Mouse (Mus musculus) limb, embryonic 15.5 days (tissue): ENCODE measurements around the gene Dach2. TPM values are rescaled to one million over a fixed set of nuclear protein-coding genes. Genes with fewer than 3 reads are reported as not detected.

ENCODE experiments used
- ATAC-seq: fragments of 200-750 bp; cut with Nextera tagmentation; 2 replicates; pipeline ENCODE4 v1.8.0; 2017; ENCODE audit warnings: low read depth, moderate TSS enrichment; ENCODE audit not compliant: insufficient number of reproducible peaks, low FRiP score, low TSS enrichment
- H3K27ac ChIP-seq: fragments of 300-500 bp; sonication (generic); 2 replicates; pipeline ENCODE4 v1.5.1; 2015; ENCODE audit warnings: moderate library complexity, mild to moderate bottlenecking, inconsistent platforms
- H3K27me3 ChIP-seq: fragments of 300-500 bp; sonication (generic); 2 replicates; pipeline ENCODE4 v1.6.1; 2015; ENCODE audit warnings: inconsistent platforms
- H3K36me3 ChIP-seq: fragments of 300-500 bp; sonication (generic); 2 replicates; pipeline ENCODE4 v1.6.1; 2015; ENCODE audit warnings: inconsistent platforms
- H3K4me1 ChIP-seq: fragments of 300-500 bp; sonication (generic); 2 replicates; pipeline ENCODE4 v1.6.1; 2015; ENCODE audit warnings: inconsistent platforms
- H3K4me2 ChIP-seq: fragments of 300-500 bp; sonication (generic); 2 replicates; pipeline ENCODE4 v1.6.1; 2015; ENCODE audit warnings: mild to moderate bottlenecking, inconsistent platforms
- H3K4me3 ChIP-seq: fragments of 300-500 bp; sonication (generic); 2 replicates; pipeline ENCODE4 v1.5.1; 2015; ENCODE audit warnings: mild to moderate bottlenecking, inconsistent platforms
- H3K9ac ChIP-seq: fragments of 300-500 bp; sonication (generic); 2 replicates; pipeline ENCODE4 v1.6.1; 2015; ENCODE audit warnings: inconsistent platforms
- H3K9me3 ChIP-seq: fragments of 300-500 bp; sonication (generic); 2 replicates; pipeline ENCODE4 v1.6.1; 2016; ENCODE audit warnings: inconsistent platforms
- WGBS: fragments of 180-500 bp; shearing (Covaris S2); methylation state at CpG from one replicate; pipeline ENCODE4 v1.1.7; 2015; 5-methylcytosine and 5-hydroxymethylcytosine counted together
- polyA plus RNA-seq: library from polyadenylated mRNA; unstranded; fragments of >200 nt; fragmentation: Nextera tagmentation; extraction: Ambion mirVana; gene quantifications from 2 replicates; pipeline ENCODE4 v1.2.1, GENCODE M21; 2015

Gene Dach2
- polyA plus RNA-seq, 1 experiment from 2014 or later = 2.7 TPM

DNA sequence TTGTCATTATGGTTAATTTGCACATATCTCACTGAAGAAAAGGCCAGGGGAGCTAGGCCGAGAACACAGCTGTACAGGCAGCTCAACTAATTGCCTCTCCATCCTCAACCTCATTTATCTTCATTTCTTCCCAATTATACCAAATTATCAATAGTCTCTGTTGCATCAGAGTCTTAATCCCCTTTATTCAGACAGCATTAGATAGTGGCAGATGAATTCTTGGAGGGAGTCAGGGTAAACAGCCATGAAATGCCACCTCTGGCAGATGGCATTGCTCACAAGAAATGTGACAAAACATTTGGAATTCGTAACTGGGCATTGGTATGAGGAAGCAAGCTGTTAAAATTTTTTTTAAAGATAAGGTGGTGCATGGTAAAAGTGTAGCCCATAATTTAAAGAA is 389.9 kb downstream of the Dach2 start:
- Histone ChIP-seq H3K4me2 (no peak overlapping the region), H3K27ac (no peak overlapping the region), H3K36me3 (no peaks in the 10 kb centered on the region), H3K4me3 (no peak overlapping the region), H3K9ac (no peak overlapping the region), H3K4me1 (no peaks in the 10 kb centered on the region), H3K9me3 (no peaks in the 10 kb centered on the region), H3K27me3 (no peaks in the 10 kb centered on the region)
- WGBS = 58% methylated on average over 2 of the region's 2 CpGs
- ATAC-seq = no peak

DNA sequence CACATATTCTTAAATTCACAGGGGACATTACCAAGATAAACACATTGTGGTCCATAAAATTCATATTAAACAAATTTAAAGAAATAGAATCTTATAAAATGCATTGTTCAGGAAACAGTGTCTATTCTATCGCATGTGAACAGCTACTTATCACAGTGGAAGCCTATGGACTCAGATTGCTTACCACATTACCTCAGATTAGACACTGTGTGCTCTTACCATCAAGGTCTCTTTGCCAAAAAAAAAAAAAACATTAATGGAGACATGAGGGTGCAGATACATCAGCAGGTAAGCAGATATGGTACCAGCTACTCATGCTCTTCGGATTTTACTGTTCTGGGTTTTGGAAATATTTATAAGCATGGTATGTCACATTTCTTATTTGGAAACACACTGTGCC is 415.1 kb downstream of the Dach2 start:
- no peaks in the 10 kb centered on the region for H3K36me3 ChIP-seq
- no peak for ATAC-seq
- WGBS = 84% methylated on average over 2 of the region's 2 CpGs

DNA sequence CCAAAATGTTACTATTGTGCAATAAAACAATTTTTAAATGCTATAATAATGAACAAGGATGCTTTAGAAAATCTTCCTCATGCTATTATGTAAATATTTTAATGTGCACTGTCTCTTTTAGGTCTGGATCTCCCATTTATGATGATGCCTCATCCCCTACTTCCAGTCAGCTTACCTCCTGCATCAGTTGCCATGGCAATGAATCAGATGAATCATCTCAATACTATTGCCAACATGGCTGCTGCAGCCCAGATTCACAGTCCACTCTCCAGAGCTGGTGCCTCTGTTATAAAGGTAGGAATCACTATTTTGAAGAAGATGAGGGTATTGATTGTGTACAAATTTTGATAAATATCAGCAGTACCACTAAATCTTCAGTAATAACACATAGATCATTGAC is 426.8 kb downstream of the Dach2 start:
- H3K9ac ChIP-seq = no peak overlapping the region
- no peak overlapping the region for H3K27ac ChIP-seq
- H3K9me3 ChIP-seq = no peaks in the 10 kb centered on the region
- H3K4me1 ChIP-seq = no peaks in the 10 kb centered on the region
- no peaks in the 10 kb centered on the region for H3K36me3 ChIP-seq
- no peak overlapping the region for H3K4me2 ChIP-seq
- ATAC-seq = no peak
- H3K27me3 ChIP-seq = no peaks in the 10 kb centered on the region
- no peak overlapping the region for H3K4me3 ChIP-seq

More for the DNA sequence above, 415.1 kb downstream of the Dach2 start:
- no peaks in the 10 kb centered on the region for H3K27me3 ChIP-seq
- H3K4me2 ChIP-seq = no peak overlapping the region
- H3K9ac ChIP-seq = no peak overlapping the region
- H3K4me1 ChIP-seq = no peaks in the 10 kb centered on the region
- no peak overlapping the region for H3K27ac ChIP-seq
- H3K4me3 ChIP-seq = no peak overlapping the region
- H3K9me3 ChIP-seq = no peaks in the 10 kb centered on the region

DNA sequence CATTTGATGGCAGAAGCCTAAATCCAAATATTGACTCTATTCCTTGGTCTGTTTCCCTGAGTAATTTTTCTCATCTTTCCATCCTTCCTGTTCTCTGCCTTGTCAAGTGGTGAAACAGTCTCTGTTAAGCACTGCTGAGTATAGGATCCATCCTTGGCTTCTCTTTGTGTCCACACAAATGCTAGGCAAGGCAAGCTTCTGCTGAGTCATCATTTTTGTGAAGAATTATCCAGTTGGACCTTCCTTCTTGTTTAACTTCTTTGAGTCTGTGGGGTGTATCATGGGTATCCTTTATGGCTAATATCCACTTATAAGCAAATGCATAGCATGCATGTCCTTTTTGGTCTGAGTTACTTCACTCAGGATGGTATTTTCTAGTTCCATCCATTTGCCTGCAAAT is 449.8 kb downstream of the Dach2 start:
- Histone ChIP-seq H3K4me3 (no peak overlapping the region), H3K4me2 (no peak overlapping the region), H3K9ac (no peak overlapping the region), H3K9me3 (no peaks in the 10 kb centered on the region), H3K36me3 (no peaks in the 10 kb centered on the region), H3K4me1 (no peaks in the 10 kb centered on the region), H3K27ac (no peak overlapping the region), H3K27me3 (no peaks in the 10 kb centered on the region)
- no peak for ATAC-seq

DNA sequence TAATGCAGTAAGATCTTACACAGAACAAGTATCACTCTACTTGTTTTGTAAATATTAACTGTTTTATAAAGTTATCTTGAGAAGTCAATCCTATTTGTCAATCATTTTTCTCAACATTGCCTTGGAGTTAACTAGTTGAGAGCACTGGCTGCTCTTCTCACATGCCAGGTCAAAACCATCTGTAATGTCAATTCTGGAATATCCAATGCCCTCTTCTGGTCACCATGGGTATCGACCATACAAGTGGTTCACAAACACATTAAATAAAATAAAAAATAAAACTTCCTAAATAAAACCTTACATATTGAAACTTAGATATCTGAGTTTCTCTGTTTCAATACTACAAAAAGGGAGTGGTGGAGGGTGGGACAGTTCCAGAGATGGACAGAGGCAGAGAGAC is 495.0 kb downstream of the Dach2 start:
- WGBS = 47% methylated on average over 1 of the region's 1 CpGs
- no peak overlapping the region for H3K9ac ChIP-seq
- H3K27ac ChIP-seq = no peak overlapping the region
- H3K4me3 ChIP-seq = no peak overlapping the region
- no peaks in the 10 kb centered on the region for H3K27me3 ChIP-seq
- no peaks in the 10 kb centered on the region for H3K9me3 ChIP-seq
- no peaks in the 10 kb centered on the region for H3K36me3 ChIP-seq
- H3K4me1 ChIP-seq = no peaks in the 10 kb centered on the region
- H3K4me2 ChIP-seq = no peak overlapping the region
- no peak for ATAC-seq

DNA sequence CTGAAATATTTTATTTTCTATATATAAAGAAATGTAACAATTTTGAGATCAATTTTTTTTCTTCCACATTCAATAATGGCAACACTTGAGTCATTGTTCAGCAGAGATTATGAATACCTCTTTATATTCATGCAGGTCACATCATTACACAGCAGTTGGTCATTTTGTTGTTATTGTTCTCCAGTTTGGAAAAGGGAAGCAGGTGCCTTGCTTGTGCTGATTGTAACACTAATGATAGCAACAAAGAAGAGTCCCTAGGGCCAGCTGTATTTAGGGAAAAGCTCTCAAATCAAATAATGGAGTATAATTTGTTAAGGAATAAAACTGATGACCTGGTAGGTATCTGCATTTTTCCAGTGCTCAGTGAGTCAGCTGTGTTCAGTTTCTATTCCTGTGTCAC is 513.1 kb downstream of the Dach2 start:
- H3K27me3 ChIP-seq = no peaks in the 10 kb centered on the region
- H3K27ac ChIP-seq = no peak overlapping the region
- H3K9me3 ChIP-seq = no peaks in the 10 kb centered on the region
- no peaks in the 10 kb centered on the region for H3K4me1 ChIP-seq
- no peak overlapping the region for H3K9ac ChIP-seq
- no peaks in the 10 kb centered on the region for H3K36me3 ChIP-seq
- H3K4me2 ChIP-seq = no peak overlapping the region
- no peak for ATAC-seq
- no peak overlapping the region for H3K4me3 ChIP-seq

DNA sequence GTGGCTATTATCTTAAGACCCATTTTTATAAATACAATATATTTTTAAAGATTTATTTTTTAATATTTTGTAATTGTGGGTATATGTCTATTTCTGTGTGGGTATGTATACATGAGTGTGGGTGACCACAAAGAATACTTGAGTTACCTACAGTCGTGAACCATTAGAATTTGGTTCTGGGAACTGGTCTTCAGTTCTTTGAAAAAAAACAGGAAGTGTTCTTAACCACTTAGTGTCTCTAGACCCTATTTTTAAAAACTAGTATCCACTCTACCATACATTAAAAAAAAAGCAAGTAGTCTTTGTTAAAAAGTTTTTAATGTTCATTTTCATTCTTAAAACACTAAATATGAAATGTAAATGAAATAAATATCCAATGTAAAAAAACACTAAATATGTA is 529.5 kb downstream of the Dach2 start:
- Histone ChIP-seq H3K9me3 (no peaks in the 10 kb centered on the region), H3K27ac (no peak overlapping the region), H3K4me3 (no peak overlapping the region), H3K4me2 (no peak overlapping the region), H3K36me3 (no peaks in the 10 kb centered on the region), H3K4me1 (no peaks in the 10 kb centered on the region), H3K9ac (no peak overlapping the region), H3K27me3 (no peaks in the 10 kb centered on the region)
- WGBS = 57% methylated on average over 1 of the region's 1 CpGs
- ATAC-seq = no peak

DNA sequence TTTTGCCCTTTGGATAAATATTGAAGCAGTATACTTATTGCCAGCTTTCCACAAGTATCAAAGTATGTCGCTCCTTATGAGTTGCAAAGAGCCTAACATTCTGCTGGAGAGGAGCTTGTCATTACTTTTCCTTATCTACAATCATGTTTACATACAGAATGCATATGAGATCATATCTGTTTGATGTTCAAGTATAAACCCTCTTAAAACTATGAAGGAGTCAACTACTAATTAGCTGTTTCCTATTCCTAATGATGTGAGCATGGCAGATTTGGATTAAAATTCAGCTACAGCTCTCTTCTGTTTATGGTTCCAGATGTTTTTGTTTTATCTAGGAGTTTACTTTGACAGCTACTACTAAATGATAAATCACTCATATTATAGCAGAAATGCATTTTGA is 535.8 kb downstream of the Dach2 start:
- H3K9me3 ChIP-seq = no peaks in the 10 kb centered on the region
- 87% methylated on average over 1 of the region's 1 CpGs for WGBS
- no peak overlapping the region for H3K4me3 ChIP-seq
- H3K27ac ChIP-seq = no peak overlapping the region
- no peak overlapping the region for H3K4me2 ChIP-seq
- H3K4me1 ChIP-seq = no peaks in the 10 kb centered on the region
- H3K36me3 ChIP-seq = no peaks in the 10 kb centered on the region
- ATAC-seq = no peak
- no peaks in the 10 kb centered on the region for H3K27me3 ChIP-seq
- no peak overlapping the region for H3K9ac ChIP-seq

DNA sequence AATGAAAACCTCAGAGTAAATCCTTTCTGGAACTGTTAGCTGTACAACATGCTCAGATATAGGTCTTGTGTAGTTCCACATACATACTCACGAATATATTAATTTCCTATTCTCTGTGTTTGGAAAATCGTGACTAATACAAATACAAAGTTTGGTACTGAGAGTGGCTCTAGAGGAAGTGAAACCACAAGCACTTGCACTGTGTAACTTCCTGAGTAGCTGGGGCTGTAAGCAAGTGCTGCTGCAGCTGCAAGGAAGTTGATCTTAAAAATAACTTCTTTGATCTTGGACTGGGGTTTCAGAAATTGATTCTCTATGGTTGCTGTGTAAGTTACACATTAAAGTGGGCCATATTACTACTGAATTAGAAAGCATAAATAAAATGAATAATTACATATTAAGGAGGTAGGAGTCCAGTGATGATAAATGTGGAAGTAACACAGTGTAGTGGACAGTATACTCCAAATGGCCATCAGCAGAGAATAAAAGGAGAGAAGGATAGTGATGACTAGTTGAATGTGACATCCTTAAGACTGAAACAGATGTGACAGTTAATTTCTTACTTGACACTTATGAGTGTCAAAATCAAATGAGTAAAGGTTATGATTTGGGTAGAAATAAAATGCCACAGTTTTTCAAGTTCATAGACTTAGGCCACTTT is 570.7 kb downstream of the Dach2 start:
- no peak overlapping the region for H3K27ac ChIP-seq
- ATAC-seq = no peak
- H3K9me3 ChIP-seq = no peaks in the 10 kb centered on the region
- no peaks in the 10 kb centered on the region for H3K36me3 ChIP-seq
- H3K4me3 ChIP-seq = no peak overlapping the region
- H3K9ac ChIP-seq = no peak overlapping the region
- no peak overlapping the region for H3K4me2 ChIP-seq
- H3K27me3 ChIP-seq = no peaks in the 10 kb centered on the region
- no peaks in the 10 kb centered on the region for H3K4me1 ChIP-seq
- 55% methylated on average over 2 of the region's 2 CpGs for WGBS

Other genes starting within 250 kb of the Dach2 start
- gene Chm, start 112.0 kb upstream of the Dach2 start, polyA plus RNA-seq = 11.5 and 11.6 TPM in 2 replicates